Mouse (Mus musculus): ENCODE measurements around the gene Sgsh. TPM values are rescaled to one million over a fixed set of nuclear protein-coding genes. Genes with fewer than 3 reads are reported as not detected.

The Sgsh gene
- polyA plus RNA-seq, 1 experiment = 43.1 TPM

DNA sequence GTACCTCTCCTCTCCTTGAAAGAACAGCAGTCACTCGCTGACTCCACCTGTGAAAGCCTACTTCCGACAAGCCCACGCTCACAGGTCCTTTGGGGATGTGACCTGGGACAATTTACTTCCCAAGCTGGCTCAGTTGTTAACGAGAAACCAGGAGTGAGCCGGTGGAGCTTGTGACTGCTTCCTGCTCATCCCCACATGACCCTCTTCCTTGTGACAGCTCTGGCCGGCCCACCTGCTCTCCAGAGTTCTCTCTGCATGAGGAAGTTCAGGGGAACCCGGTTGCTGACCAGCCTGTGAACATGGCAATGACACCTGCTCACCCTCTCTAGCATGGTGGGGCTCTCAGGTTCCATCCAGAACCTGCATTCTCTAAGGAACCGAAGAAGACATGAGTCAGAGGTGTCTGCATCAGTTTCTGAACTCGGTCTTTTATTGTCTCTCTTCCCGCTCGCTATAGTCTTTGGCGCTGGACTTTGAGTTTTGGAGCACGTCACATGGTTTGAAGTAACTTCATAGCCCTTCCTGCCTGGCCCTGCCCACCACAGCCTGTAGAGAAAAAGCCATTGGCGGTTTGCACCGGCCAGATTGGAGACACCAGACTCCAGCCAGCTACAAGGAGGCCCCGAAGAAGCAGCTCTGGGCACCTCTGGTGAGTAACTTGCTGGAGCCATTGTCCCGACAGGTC lies 40.9 kb downstream of the Sgsh start:
- Histone ChIP-seq H3K27ac (ENCODE audit: insufficient read depth, low read length) (no peak overlapping the region), H3K27me3 (ENCODE audit: control insufficient read depth, insufficient read depth, low read length) (peaks cover 2% of the 10 kb centered on the region; the same call in 1 of the 2 replicates), H3K4me1 (ENCODE audit: control insufficient read depth, insufficient read depth, insufficient read length) (no peaks in the 10 kb centered on the region), H3K4me3 (ENCODE audit: extremely low read depth, insufficient read depth, insufficient read length) (no peak overlapping the region), H3K36me3 (ENCODE audit: control insufficient read depth, insufficient read depth, low read length) (no peaks in the 10 kb centered on the region)
- no peak for TF ChIP-seq POLR2A (IDR thresholded peaks at IDR 0.05; ENCODE audit: low read depth, low read length)
- WGBS = 65% methylated on average over 17 of the region's 17 CpGs
- DNase-seq (ENCODE audit: low read depth in 1 of 2, low spot score in 2 of 2) = no peak

DNA sequence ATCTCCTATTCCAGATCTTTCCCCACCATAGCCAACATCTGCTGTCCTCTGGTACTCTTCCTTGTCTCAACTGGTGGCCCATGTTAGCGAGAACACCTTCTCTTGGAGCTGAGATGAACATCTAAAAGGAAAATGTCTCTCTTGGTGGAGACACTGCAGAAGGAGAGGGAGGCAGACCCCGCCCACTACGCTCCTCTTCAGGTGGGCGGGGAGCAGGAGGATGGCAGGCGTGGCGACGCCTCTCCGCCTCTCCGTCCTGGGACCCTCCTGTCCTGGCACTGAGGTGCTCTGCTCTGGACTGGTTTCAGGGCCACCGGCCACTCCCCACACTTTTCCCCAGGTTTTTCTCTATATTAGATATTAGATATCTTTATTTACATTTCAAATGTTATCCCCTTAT lies 44.7 kb downstream of the Sgsh start:
- Histone ChIP-seq H3K27me3 (ENCODE audit: control insufficient read depth, insufficient read depth, low read length) (peaks cover 2% of the 10 kb centered on the region; the same call in 1 of the 2 replicates), H3K4me1 (ENCODE audit: control insufficient read depth, insufficient read depth, insufficient read length) (no peaks in the 10 kb centered on the region), H3K27ac (ENCODE audit: insufficient read depth, low read length) (no peak overlapping the region), H3K36me3 (ENCODE audit: control insufficient read depth, insufficient read depth, low read length) (no peaks in the 10 kb centered on the region), H3K4me3 (ENCODE audit: extremely low read depth, insufficient read depth, insufficient read length) (no peak overlapping the region)
- no peak for TF ChIP-seq POLR2A (IDR thresholded peaks at IDR 0.05; ENCODE audit: low read depth, low read length)
- 25% methylated on average over 10 of the region's 10 CpGs for WGBS
- DNase-seq (ENCODE audit: low read depth in 1 of 2, low spot score in 2 of 2) = no peak

DNA sequence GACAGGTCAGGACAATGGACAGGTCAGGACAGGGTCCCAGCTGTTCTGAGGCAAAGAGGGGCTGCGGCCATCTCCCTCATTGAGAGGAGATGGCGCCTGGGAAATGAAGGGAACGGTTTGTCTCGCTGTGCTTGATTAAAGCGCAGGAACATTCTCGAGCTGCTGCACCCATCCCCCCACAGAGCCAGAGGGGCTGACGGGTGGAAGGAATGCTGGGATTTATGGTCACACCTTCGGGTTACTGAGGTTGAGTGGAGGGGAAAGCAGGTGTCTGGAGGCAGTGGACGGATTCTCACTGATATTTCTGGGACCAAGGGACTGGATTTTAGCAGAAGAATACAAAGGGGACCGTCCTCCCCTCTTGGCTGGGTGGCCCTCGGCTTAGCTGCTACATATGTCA lies 47.4 kb downstream of the Sgsh start:
- peaks cover 2% of the 10 kb centered on the region; the same call in 1 of the 2 replicates for H3K27me3 ChIP-seq (ENCODE audit: control insufficient read depth, insufficient read depth, low read length)

DNA sequence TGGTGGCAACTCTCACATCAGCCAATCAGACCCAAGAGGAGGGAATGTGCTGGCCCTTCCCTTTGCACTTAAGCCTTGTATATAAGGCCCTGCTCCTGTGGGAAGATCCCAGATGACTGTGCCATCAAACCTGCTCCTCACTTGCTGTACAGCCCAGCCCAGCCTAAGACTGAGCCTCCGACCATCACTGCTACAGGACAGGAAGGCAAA lies 47.8 kb downstream of the Sgsh start, which contains the start of gene Card14:
Gene Card14, plus strand, starts transcription at position 111 of the 210 bp plus-strand sequence.
- Histone ChIP-seq H3K4me3 (ENCODE audit: extremely low read depth, insufficient read depth, insufficient read length) (no peak within 1 kb of the TSS), H3K36me3 (ENCODE audit: control insufficient read depth, insufficient read depth, low read length) (no peaks in the 10 kb centered on the region), H3K27ac (ENCODE audit: insufficient read depth, low read length) (no peak within 1 kb of the TSS), H3K27me3 (ENCODE audit: control insufficient read depth, insufficient read depth, low read length) (peaks cover 2% of the 10 kb centered on the region; the same call in 1 of the 2 replicates), H3K4me1 (ENCODE audit: control insufficient read depth, insufficient read depth, insufficient read length) (no peaks in the 10 kb centered on the region)
- WGBS = 80% methylated on average over 1 of the region's 1 CpGs
- TF ChIP-seq POLR2A (IDR thresholded peaks at IDR 0.05; ENCODE audit: low read depth, low read length) (no peak), CTCF (IDR thresholded peaks at IDR 0.05; ENCODE audit: extremely low read depth, insufficient read depth, insufficient read length, insufficient replicate concordance) (no peak)
- DNase-seq (ENCODE audit: low read depth in 1 of 2, low spot score in 2 of 2) = no peak

More for the DNA sequence above, 47.4 kb downstream of the Sgsh start:
- TF ChIP-seq POLR2A (IDR thresholded peaks at IDR 0.05; ENCODE audit: low read depth, low read length) (no peak), CTCF (IDR thresholded peaks at IDR 0.05; ENCODE audit: extremely low read depth, insufficient read depth, insufficient read length, insufficient replicate concordance) (no peak)
- Histone ChIP-seq H3K27ac (ENCODE audit: insufficient read depth, low read length) (no peak overlapping the region), H3K36me3 (ENCODE audit: control insufficient read depth, insufficient read depth, low read length) (no peaks in the 10 kb centered on the region), H3K4me3 (ENCODE audit: extremely low read depth, insufficient read depth, insufficient read length) (no peak overlapping the region), H3K4me1 (ENCODE audit: control insufficient read depth, insufficient read depth, insufficient read length) (no peaks in the 10 kb centered on the region)
- no peak for DNase-seq (ENCODE audit: low read depth in 1 of 2, low spot score in 2 of 2)
- 53% methylated on average over 11 of the region's 11 CpGs for WGBS

DNA sequence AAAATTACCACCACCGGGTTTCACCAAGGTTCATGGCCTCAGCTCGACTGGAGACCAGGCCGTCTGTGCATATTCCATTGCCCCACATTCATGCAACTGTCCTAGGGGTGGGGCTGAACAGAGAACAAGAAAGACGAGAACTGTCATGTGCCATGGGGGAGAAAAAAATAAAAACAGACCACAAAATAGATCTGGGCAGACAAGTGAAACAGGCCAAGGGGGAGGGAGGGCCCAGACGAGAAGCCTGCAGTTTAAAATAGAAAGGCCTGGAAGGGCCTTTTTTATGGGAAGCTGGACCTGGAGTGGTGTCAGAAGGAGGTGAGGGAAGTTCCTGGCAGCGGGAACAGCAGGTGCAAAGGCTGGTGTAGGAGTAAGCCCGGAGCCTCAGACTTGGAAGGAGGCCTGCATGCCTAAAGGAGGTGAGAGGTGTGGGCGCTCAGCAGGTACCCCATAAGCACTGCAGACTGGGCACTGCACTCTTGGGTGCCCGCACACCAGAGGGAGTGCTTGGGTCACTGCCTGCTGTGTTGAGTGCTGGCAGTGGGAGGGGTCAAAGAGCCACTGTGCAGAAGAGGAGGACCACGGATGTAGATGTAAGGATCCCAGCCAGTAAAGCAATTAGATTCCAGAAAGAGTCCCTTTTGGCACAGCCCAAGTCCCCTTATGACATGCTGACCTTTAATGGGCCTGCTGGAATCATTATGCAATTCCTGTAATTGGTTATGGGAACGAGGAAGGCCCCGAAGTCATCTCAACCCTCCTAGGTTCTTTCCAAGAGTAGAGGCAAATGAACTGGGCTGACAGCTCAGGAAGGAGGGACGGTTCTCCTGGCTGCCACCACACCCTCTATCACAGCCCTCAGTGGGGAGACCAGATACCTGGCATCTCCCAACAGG lies 48.3 kb downstream of the Sgsh start:
- DNase-seq (ENCODE audit: low read depth in 1 of 2, low spot score in 2 of 2) = no peak

DNA sequence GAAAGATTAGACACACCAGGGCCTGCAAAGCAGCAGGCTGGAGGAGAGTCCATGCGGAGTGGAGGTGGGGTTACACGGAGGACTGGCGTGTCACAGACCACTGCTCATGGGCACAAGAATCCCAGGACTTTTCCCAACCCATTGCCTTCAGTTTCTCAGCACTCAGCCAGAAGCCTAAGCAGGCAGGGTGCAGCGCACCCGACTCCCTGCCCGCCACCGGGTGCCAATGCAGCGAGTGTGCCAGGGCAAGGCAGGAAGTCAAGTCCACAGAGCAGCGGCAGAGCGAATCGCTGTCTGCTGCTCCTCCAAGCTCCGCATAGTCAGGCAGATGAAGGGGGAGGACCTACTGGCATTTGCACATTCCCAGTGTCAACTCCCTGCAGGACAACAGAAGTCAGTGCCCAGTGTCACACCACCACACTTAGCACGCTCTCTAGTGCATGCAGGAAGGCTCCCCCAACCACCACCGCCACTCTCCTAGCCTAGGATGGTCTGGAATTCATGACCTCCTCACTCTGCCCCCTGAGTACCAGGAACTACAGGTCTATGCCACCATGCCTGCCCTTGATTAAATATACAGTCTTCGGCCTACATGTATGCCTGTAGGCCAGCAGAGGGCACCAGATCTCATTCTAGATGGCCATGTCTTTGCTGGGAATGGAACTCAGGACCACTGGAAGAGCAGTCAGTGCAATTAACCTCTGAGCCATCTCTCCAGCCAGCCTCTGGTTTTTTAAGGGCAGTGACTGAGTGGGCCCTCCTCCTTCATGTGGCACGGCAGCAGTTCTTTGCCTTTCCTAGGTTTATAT lies 50.2 kb downstream of the Sgsh start:
- no peaks in the 10 kb centered on the region; the same call in 1 of the 2 replicates for H3K4me1 ChIP-seq (ENCODE audit: control insufficient read depth, insufficient read depth, insufficient read length)
- H3K4me3 ChIP-seq (ENCODE audit: extremely low read depth, insufficient read depth, insufficient read length) = no peak overlapping the region
- H3K27ac ChIP-seq (ENCODE audit: insufficient read depth, low read length) = no peak overlapping the region
- peak; percentile 48; the same call in 1 of the 2 replicates for TF ChIP-seq CTCF (IDR thresholded peaks at IDR 0.05; ENCODE audit: extremely low read depth, insufficient read depth, insufficient read length, insufficient replicate concordance)
- TF ChIP-seq POLR2A (IDR thresholded peaks at IDR 0.05; ENCODE audit: low read depth, low read length) = no peak
- DNase-seq (ENCODE audit: low read depth in 1 of 2, low spot score in 2 of 2) = peak; percentile 37 to 41
- WGBS = 54% methylated on average over 16 of the region's 16 CpGs
- H3K36me3 ChIP-seq (ENCODE audit: control insufficient read depth, insufficient read depth, low read length) = no peaks in the 10 kb centered on the region
- H3K27me3 ChIP-seq (ENCODE audit: control insufficient read depth, insufficient read depth, low read length) = no peaks in the 10 kb centered on the region

More for the DNA sequence above, 48.3 kb downstream of the Sgsh start:
- no peak overlapping the region for H3K27ac ChIP-seq (ENCODE audit: insufficient read depth, low read length)
- TF ChIP-seq CTCF (IDR thresholded peaks at IDR 0.05; ENCODE audit: extremely low read depth, insufficient read depth, insufficient read length, insufficient replicate concordance) = no peak
- no peak for TF ChIP-seq POLR2A (IDR thresholded peaks at IDR 0.05; ENCODE audit: low read depth, low read length)
- H3K27me3 ChIP-seq (ENCODE audit: control insufficient read depth, insufficient read depth, low read length) = peaks cover under 1% of the 10 kb centered on the region; the same call in 1 of the 2 replicates
- H3K4me3 ChIP-seq (ENCODE audit: extremely low read depth, insufficient read depth, insufficient read length) = no peak overlapping the region
- no peaks in the 10 kb centered on the region for H3K4me1 ChIP-seq (ENCODE audit: control insufficient read depth, insufficient read depth, insufficient read length)
- 66% methylated on average over 13 of the region's 13 CpGs for WGBS
- H3K36me3 ChIP-seq (ENCODE audit: control insufficient read depth, insufficient read depth, low read length) = no peaks in the 10 kb centered on the region

Data from spleen, adult 2 months (tissue).